Mouse (Mus musculus) adrenal gland, adult (tissue): ENCODE results near the gene Vps11.
"Not testable (repeated sequence)": the region's sequence is repeated elsewhere in the genome, so short reads cannot be mapped to it uniquely, and the experiment has no call there.

Source experiments
- DNase-seq, 2 experiments: peaks; one replicate each; pipeline ENCODE4 v3.0.0; 2022 to 2023; ENCODE audit warnings: low spot score in 1 of 2; ENCODE audit not compliant: inconsistent age in 2 of 2

Vps11 gene

DNA sequence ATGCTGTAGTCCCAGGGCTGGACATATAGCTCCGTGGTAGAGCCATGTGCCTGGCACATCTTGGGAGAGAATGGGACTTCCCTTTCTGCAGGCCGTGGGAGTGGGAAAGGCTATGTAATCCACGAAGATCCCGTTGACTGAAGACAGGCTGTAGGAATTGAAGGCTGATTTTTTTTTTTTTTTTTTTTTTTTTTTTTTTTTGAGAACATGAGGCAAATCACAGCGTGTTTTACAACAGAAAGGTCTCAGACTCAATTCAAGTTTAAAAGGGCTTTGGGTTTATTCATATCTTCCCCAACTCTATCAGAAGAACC is 25.4 kb downstream of the Vps11 start:
- DNase-seq, result no peak

DNA sequence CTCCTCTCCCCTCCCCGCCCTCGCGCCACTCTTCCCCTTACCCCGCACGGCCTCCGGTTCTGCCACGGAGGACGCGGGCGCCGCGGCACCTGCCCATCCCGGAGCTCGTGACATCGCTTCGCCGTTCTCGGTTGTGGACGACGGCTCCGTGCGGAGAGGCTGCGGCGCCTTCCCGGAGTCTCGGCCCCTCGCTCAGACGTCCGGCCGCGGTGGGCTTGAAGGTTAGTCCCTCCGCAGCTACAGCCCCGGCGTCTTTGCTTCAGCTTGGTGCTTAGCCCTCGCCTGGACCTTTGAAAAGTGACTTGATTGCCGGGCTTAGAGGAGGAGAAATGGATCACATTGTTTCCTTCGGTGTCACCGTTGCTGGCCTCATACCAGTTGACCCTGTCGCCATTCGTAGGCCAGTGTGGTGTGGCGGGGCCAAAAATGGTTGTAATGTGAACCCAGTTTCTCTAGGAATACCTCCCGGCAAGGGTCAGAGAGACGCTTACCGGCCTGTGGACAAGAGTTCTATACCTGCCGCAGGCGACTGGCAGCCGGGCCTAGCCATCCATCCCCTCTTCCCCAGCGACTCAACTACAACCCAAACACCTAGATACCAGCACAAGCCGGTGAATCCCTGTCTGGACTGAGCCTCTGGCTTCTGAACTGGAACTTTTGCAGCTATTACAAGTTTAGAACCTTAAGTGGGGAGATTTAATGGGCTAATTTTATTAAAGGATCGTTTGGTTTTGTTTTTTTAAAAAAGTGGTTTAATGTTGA is 26.0 kb downstream of the Vps11 start:
- peak; percentile 61 to 86 for DNase-seq

DNA sequence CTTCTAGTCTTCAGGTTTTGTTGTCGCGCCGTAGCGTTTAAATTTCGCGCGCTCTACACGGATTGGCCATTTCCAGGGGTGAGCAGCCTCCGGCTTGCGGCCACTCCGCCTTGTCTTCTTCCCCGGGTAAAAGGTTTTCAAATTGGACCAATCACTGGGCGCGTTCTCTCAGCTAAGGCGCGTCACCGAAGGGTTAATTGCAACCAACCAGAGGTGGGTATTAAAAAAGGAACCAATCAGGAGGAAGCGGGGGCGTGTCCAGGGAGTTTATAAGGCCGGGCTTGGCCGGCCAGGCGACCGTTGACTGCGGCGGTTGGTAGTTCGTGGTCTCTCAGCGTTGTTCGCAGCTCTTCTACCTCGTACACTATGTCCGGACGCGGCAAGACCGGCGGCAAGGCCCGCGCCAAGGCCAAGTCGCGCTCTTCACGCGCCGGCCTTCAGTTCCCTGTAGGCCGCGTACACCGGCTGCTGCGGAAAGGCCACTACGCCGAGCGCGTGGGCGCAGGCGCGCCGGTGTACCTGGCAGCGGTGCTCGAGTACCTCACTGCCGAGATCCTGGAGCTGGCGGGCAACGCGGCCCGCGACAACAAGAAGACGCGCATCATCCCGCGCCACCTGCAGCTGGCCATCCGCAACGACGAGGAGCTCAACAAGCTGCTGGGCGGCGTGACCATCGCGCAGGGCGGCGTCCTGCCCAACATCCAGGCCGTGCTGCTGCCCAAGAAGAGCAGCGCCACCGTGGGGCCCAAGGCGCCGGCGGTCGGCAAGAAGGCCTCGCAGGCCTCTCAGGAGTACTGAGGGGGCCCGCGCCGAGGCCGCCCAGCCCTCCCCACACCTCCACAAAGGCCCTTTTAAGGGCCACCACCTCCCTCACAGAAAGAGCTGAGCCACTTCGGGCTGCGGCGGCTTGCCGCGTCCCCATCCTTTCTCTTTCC is 26.8 kb downstream of the Vps11 start, which contains the start of gene H2afx:
Gene H2afx, plus strand, starts transcription at position 299 of the 935 bp plus-strand sequence.
- DNase-seq, result peak; percentile 99

DNA sequence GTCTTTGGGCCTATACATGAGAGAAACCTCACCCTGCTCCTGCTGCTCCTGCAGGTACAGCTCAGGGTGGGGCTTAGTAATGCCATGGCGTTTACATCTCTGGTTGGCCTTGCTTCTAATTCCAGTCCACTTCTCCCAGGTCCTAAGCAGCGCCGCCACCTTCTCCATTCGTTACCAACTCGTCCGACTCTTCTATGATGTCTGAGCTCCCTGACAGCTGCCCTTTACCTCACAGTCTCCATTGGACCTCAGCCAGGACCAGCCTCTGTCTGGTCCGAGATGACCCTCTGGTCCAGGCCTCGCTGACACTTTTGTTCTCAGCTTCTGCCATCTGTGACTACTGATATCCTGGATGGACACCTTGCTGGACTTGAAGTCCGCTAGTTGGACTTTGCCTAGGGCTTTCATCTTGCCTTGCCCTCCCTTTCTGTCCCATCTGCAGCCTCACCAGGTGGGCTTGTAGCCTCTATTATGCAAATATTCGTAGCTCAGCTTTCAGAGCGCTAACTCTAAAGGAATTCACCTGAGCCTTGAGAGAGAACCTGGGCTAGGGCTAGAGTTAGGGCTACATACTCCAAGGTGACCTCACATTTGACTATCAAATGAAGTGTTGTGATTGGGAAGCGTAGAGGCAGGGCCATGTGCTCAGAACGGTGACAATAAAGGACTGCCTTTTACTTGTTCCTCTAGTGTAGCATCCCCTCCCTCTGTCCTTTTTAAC is 28.4 kb downstream of the Vps11 start:
- DNase-seq, result no peak

DNA sequence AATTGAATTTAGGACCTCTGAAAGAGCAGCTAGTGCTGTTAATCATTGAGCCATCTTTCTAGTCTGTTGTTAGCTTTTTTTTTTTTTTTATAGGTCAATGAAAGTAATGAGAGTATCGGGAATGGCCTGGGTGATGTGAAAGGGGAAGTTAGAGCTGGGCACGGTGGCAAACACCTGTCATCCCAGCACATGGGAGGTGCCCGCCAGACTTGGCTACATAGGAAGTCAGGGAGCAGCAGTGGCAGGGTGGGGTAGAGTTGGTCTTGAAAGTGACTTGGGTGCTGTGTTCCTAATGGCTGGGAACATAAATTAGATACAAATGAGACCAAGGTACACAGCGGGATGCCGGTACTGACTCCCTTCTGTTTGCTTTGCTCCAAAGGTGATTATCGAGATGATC is 30.7 kb downstream of the Vps11 start:
- no peak for DNase-seq

DNA sequence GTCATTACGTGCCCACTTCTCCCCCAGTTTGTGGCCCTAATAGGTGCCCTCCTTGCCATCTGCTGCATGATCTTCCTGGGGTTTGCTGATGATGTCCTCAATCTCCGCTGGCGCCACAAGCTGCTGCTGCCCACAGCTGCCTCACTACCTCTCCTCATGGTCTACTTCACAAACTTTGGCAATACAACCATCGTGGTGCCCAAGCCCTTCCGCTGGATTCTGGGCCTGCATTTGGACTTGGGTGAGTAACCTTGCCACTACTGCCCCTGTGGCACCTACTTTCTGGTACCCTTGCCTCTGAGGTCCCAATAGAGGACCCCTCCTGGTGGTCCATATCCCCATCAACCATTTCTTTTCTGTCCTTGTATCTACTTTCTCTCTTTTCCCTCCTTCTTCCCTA is 33.5 kb downstream of the Vps11 start:
- no peak for DNase-seq

DNA sequence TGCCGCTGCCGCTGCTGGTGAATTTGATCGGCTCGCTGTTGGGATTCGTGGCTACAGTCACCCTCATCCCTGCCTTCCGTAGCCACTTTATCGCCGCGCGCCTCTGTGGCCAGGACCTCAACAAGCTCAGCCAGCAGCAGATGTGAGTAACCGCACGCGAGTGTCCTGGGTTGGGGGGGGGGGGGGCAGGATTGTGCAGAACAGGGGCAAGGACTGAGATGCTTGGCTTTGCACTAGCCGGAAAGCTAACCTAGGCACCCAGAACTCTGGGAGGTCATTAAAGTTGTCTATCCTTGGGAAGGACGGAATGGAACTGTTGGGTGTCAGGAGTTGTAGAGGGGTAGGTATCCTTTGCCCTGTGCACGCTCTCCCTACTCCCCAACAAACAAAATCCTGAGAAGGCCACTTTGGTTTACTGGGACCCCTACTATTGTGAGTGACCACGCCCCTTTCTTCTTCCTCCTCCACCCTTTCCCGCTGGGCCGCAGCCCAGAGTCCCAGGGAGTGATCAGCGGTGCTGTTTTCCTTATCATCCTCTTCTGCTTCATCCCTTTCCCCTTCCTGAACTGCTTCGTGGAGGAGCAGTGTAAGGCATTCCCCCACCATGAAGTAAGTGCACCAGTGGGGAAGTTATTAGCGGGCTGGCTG is 34.3 kb downstream of the Vps11 start:
- peak in 1 of 2 experiments; percentile 78 for DNase-seq

DNA sequence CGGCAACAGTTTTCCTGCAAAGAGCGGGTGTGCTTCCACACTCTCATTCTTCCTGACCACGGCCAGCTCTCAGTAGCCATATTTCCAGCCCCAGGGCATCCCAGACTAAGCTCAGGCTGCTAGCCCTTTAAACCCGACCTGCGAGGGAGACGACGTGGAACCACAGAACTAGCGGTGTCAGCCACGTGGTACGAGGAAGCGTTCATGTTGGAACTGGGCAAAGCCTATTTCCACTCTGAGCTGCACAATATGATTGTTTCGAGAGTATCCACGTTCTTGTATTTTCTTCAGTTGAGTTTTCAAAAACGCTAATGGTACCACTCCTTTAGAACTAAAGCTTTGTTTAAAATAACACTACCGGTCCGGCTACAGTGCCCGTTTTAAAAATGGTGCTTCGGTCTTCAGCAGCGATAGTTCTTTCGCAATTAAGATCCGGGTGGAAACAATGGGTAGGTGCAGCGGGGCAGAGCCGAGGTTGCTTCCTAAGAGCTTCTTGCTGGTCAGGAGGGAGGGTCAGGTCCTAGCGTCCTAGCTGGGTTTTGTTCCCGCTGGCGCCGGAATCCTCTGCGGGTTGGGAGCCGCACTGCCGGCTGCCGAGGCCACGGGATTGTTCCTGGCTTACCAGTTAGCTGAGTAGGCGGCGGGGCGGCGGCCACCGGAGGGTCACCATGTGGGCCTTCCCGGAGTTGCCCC is 35.0 kb downstream of the Vps11 start:
- DNase-seq, result peak; percentile 89 to 96

DNA sequence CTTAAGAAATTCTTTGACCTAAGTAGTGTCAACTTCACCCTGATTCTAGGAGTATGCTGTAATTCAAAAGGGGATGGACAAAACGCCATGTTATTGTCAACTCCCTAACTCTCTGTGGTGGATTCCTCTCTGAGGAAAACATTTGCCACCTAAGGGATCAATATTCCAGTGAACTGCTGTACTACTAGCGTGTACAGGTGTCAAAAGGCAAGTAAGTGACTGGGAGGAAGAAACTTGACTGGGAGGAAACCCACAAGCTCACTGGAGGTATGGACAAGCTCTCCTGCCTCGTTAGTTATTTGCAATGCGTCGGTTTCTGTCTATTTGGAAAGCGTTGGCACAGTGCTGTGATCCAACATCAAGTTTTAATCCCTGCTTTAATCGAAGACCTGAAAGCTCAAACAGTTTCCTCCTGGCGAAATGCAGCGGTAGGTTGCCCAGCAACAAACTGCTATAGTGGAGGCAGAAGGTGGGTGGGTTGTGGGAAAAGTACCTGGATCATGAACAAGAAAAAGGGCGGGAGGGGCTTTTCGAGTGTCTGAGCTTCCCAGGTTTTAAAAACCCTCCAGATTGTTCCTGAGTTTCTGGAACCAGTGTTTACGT is 35.6 kb downstream of the Vps11 start, which contains the start of gene Dpagt1:
Gene Dpagt1, plus strand, starts transcription at position 252 of the 603 bp plus-strand sequence.
- DNase-seq, result no peak

DNA sequence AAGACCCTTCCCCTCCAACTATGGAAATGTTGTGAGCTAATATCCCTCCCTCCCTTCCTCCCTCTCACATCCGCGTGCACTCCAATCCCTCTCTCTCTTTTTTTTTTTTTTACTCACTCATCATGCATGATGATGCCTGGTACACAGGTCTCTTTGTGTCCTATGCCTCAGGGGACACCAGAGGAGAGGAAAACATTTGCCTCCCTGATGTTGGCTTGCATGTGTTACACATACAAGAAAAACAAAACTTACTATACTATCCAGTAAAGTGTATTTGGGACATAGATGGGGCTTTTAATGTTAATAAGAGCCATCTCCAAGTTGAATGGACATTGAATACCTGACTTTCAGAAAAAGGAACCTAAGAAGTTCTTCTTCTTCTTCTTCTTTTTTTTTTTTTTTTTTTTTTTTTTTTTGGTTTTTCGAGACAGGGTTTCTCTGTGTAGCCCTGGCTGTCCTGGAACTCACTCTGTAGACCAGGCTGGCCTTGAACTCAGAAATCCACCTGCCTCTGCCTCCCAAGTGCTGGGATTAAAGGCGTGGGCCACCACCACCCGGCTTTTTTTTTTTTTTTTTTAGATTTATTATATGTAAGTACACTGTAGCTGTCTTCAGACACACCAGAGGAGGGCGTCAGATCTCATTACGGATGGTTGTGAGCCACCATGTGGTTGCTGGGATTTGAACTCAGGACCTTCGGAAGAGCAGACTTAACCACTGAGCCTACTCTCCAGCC is 36.3 kb downstream of the Vps11 start:
- not testable (repeated sequence) for DNase-seq

DNA sequence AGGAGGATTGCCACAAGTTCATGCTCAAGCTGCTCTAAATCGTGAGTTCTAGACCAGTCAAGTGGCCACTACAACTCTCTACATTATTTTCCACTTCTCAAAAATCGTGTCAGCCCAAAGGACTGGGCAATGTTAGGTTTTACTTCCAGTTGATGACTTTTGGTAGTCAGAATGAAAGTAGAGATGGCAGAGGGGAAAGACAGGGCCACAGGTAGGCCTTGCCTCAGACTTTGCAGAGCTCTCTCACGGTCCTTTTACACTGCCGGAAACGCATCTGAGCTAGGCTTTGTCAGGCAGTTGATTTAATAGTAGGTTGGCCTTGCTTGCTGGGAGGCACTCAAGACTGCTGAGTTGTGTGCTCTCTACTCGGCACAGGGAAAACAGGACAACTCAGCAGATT is 37.3 kb downstream of the Vps11 start:
- DNase-seq, result peak; percentile 73 to 86

DNA sequence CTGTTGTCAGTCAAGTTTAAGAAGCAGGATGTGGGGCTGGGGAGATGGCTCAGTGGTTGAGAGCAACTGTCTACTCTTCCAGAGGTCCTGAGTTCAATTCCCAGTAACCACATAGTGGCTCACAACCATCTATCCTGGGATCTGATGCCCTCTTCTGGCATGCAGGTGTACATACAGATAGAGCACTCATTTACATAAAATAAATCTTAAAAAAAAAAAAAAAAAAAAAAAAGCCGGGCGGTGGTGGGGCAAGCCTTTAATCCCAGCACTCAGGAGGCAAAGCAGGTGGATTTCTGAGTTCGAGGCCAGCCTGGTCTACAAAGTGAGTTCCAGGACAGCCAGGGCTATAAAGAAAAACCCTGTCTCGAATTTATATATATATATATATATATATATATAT is 37.8 kb downstream of the Vps11 start:
- DNase-seq, result not testable (repeated sequence)

DNA sequence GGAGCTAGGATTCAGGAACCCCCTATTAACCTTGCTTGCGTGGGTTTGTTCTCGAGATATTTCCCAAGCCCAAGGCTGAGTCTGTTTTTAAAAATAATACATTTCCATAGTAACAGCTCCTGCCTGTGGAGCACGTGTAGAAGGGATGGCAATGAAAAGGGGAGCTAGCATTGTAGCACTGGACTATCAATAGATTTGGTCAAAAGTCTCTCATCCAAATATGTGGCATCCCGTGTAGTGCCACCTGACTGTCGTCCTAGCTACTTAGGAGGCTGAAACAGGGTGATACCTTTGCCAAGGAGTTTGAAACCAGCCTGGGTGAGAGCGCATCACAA is 40.7 kb downstream of the Vps11 start:
- DNase-seq, result no peak

DNA sequence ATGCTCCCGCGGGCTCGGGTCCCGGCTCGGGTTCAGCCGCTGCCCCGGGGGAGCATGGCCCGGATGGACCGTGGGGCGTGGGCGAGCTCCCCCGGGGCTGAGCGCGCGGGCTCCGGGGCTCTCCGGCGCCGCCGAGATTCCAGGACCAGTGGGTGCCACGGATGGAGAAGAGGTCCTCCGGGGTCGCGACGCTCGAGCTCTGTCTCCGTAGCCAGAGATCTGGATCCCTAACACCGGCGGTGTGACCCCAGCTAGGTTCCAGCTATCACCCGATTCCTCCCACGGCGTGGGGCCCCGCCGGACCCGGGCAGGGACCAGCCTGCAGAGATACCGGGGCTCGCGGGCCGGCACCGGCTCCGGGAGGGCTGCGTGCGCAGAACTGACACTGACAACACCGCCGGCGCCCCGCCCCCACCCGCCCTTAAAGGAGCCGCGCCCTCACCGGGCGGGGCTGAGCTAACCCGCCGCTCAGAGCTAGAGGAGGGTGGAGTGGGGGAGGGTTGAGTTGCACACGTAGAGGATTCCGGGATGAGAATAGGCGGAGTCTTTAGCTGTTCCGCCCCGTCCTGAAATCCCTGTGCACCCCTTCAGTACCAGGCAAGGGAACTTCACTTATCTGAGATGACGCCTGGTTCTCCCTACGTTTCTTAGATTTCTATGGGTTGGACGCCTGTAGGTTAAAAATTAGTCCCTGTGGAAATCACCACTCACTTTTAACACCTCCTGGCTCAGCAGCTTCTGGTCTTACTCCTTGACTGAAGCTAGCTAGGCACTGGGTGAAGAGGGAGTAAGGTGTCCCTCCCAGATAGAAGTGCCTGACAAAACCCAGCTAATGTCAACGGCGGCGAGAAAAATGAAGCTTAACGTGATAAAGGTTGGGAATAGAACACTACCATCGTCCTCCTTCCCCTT is 41.3 kb downstream of the Vps11 start, which contains the start of gene C2cd2l:
Gene C2cd2l, minus strand, starts transcription at position 399 of the 912 bp plus-strand sequence.
- DNase-seq, result peak; percentile 93 to 96

DNA sequence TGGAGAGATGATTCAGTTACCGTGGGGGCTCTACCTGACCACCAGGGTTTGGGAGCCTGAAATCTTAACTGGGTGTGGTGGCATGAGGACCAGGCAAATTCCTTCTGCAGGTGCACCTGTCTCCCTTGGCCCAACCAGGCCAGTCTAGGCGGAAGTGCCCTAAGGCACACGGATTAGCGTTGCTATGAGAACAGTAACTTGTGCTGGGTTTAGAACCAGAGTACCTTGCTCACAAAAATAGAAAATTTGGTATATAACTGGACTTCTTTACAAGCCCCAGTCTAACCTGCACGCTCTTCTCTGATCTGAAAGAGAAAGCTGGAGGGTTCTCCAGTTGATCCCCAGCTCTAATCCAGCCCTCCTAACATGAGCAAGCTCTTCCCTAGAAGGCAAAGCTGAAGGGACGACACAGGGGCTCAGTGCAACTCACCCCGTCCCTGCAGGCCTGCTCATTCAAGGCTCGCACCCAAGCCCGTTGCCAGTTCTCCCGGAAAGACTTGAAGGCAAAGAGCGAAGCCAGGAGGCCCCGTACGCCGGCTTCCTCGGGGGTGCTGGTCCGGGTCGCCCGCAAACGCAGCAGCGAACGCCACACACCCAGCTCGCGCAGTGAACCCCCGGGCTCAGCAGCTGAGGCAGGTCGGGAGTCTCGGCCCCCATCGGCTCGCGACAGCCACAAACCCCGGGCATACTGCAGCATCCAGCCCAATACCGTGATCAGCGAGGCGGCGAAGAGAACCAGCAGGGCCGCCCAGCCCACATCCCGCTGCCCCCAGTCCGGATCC is 42.2 kb downstream of the Vps11 start:
- DNase-seq, result peak in 1 of 2 experiments; percentile 83

DNA sequence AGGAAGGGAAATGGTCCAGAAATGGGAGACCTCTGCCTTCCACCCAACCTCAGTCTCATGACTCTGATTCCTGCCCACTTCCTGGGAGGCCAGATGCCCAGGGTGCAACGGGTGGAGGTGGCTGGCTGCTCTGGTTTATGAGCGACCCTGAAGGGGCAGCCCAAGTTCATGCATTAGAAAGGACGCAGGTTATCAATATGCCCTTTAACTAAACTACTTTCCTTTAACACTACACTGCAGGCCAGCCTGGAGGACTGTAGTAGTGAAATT is 42.7 kb downstream of the Vps11 start:
- DNase-seq, result peak in 1 of 2 experiments; percentile 76

DNA sequence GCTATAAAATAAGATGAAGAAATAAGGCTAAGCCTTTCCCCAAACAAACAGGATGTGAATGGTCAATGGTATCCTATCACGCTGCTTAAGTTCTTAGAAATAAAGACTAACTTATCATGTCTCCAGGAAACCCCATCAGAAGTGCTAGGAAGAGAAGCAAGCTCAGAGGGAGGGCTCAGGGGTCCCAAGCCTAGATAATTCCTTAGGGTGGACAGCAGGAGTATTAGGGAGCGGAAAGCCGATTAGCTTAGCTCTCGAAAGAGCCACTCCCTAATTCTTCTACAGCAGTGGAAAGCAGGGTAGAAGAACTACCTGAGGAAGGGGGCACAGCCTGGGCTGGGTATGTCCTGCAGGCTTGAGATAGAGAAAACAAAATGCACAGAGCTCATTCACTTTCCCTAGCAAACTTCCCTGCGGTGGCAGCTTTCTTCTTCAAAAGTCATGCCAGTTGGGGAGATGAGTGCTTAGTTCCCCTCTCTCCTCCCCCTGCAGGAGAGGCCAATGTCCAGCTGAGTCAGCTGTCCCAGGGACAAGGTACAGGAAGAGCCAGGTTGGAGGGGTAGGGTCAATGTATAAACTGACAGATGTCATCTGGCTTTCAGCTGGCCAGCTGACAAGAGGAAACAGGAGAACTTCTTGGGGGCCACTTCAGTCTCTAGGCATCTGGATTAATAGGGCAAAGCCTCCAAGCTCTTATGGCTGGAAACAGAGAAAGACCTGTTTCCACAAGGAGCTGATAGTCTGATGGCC is 43.2 kb downstream of the Vps11 start:
- DNase-seq, result peak in 1 of 2 experiments; percentile 8
